Mouse (Mus musculus): ENCODE measurements at regions not wholly inside any gene's neighbourhood (a gene's known extent, or its start where the extent isn't known, plus 50 kb on each side); places are given as distances from the start of the nearest gene placed in this dataset.

GRCm38 (mm10) chr16:78052133-78052532 is 249.2 kb upstream of the Cxadr start:
- ATAC-seq (replicated peaks; ENCODE audit: low read depth, poor library complexity, severe bottlenecking) = no peak

GRCm38 (mm10) chr16:78040149-78040920 is 261.0 kb upstream of the Cxadr start:
- ATAC-seq (replicated peaks; ENCODE audit: low read depth, poor library complexity, severe bottlenecking) = no peak

- ATAC-seq (replicated peaks; ENCODE audit: low read depth, poor library complexity, severe bottlenecking) = no peak
Observed at GRCm38 (mm10) chr16:78019605-78020285, 281.5 kb upstream of the Cxadr start.

GRCm38 (mm10) chr16:78015401-78015800 is 285.9 kb upstream of the Cxadr start:
- ATAC-seq (replicated peaks; ENCODE audit: low read depth, poor library complexity, severe bottlenecking) = no peak

- ATAC-seq (replicated peaks; ENCODE audit: low read depth, poor library complexity, severe bottlenecking) = no peak
Observed at GRCm38 (mm10) chr16:78013049-78013819, 288.1 kb upstream of the Cxadr start.

GRCm38 (mm10) chr16:78004016-78004415 is 297.3 kb upstream of the Cxadr start:
- ATAC-seq (replicated peaks; ENCODE audit: low read depth, poor library complexity, severe bottlenecking) = no peak

- ATAC-seq (replicated peaks; ENCODE audit: low read depth, poor library complexity, severe bottlenecking) = no peak
Observed at GRCm38 (mm10) chr16:77992986-77993385, 308.3 kb upstream of the Cxadr start.

GRCm38 (mm10) chr16:77989791-77990325 is 311.4 kb upstream of the Cxadr start:
- ATAC-seq (replicated peaks; ENCODE audit: low read depth, poor library complexity, severe bottlenecking) = no peak

GRCm38 (mm10) chr16:77989139-77989538 is 312.1 kb upstream of the Cxadr start:
- ATAC-seq (replicated peaks; ENCODE audit: low read depth, poor library complexity, severe bottlenecking) = no peak

GRCm38 (mm10) chr16:77986884-77987529 is 314.3 kb upstream of the Cxadr start:
- no peak for ATAC-seq (replicated peaks; ENCODE audit: low read depth, poor library complexity, severe bottlenecking)

- no peak for ATAC-seq (replicated peaks; ENCODE audit: low read depth, poor library complexity, severe bottlenecking)
Observed at GRCm38 (mm10) chr16:77948785-77949184, 346.9 kb upstream of the Gm11146 start.

GRCm38 (mm10) chr16:77945442-77945841 is 343.5 kb upstream of the Gm11146 start:
- ATAC-seq (replicated peaks; ENCODE audit: low read depth, poor library complexity, severe bottlenecking) = no peak

GRCm38 (mm10) chr16:77931025-77931723 is 329.3 kb upstream of the Gm11146 start:
- no peak for ATAC-seq (replicated peaks; ENCODE audit: low read depth, poor library complexity, severe bottlenecking)

GRCm38 (mm10) chr16:77914160-77915070 is 312.5 kb upstream of the Gm11146 start:
- no peak for ATAC-seq (replicated peaks; ENCODE audit: low read depth, poor library complexity, severe bottlenecking)

GRCm38 (mm10) chr16:77894247-77894646 is 292.4 kb upstream of the Gm11146 start:
- no peak for ATAC-seq (replicated peaks; ENCODE audit: low read depth, poor library complexity, severe bottlenecking)

- no peak for ATAC-seq (replicated peaks; ENCODE audit: low read depth, poor library complexity, severe bottlenecking)
Observed at GRCm38 (mm10) chr16:77893690-77894089, 291.8 kb upstream of the Gm11146 start.

GRCm38 (mm10) chr16:77892731-77893130 is 290.8 kb upstream of the Gm11146 start:
- ATAC-seq (replicated peaks; ENCODE audit: low read depth, poor library complexity, severe bottlenecking) = no peak

GRCm38 (mm10) chr16:77889348-77889747 is 287.5 kb upstream of the Gm11146 start:
- ATAC-seq (replicated peaks; ENCODE audit: low read depth, poor library complexity, severe bottlenecking) = no peak
